Mouse (Mus musculus): ENCODE data around the gene Rpl15. TPM values are rescaled to one million over a fixed set of nuclear protein-coding genes. Genes with fewer than 3 reads are reported as not detected.
A peak's percentile ranks its signal among the peaks of the same experiment; 100 is the strongest.
"Not testable (repeated sequence)": the region's sequence is repeated elsewhere in the genome, so short reads cannot be mapped to it uniquely, and the experiment has no call there.

Rpl15 gene
- total RNA-seq (2021) = 100 to 1,000 TPM; 585 to 608 TPM

GRCm38 (mm10) chr14:18270529-18271441 lies at the start of gene Rpl15, which contains the start of gene Nkiras1:
Gene Rpl15, minus strand, starts transcription at chr14:18271391.
Gene Nkiras1, plus strand, starts transcription at chr14:18271136.
- peak; percentile 99 to 100 for DNase-seq (ENCODE audit: extremely low spot score in 1 of 2, low spot score in 2 of 2)
- intact Hi-C loops (cut with DNase I) = loop anchor here (5.0 kb wide), 1 partner anchor 58 kb away; no protein-coding TSS in a partner anchor

GRCm38 (mm10) chr14:18317457-18318411 lies 46.5 kb upstream of the Rpl15 start:
- intact Hi-C loops (cut with DNase I) = no loop called here
- DNase-seq (ENCODE audit: extremely low spot score in 1 of 2, low spot score in 2 of 2) = no peak

- intact Hi-C loops (cut with DNase I) = no loop called here
- no peak for DNase-seq (ENCODE audit: extremely low spot score in 1 of 2, low spot score in 2 of 2)
Measured at GRCm38 (mm10) chr14:18304165-18304564, 33.0 kb upstream of the Rpl15 start.

- peak; percentile 64 to 66 for DNase-seq (ENCODE audit: extremely low spot score in 1 of 2, low spot score in 2 of 2)
- intact Hi-C loops (cut with DNase I) = no loop called here
Measured at GRCm38 (mm10) chr14:18303262-18303661, 32.1 kb upstream of the Rpl15 start.

- no peak for DNase-seq (ENCODE audit: extremely low spot score in 1 of 2, low spot score in 2 of 2)
- intact Hi-C loops (cut with DNase I) = no loop called here
Measured at GRCm38 (mm10) chr14:18302750-18303149, 31.6 kb upstream of the Rpl15 start.

- intact Hi-C loops (cut with DNase I) = no loop called here
- DNase-seq (ENCODE audit: extremely low spot score in 1 of 2, low spot score in 2 of 2) = no peak
Measured at GRCm38 (mm10) chr14:18301591-18301990, 30.4 kb upstream of the Rpl15 start.

GRCm38 (mm10) chr14:18300676-18301075 lies 29.5 kb upstream of the Rpl15 start:
- intact Hi-C loops (cut with DNase I) = no loop called here
- no peak for DNase-seq (ENCODE audit: extremely low spot score in 1 of 2, low spot score in 2 of 2)

GRCm38 (mm10) chr14:18298874-18299273 lies 27.7 kb upstream of the Rpl15 start:
- intact Hi-C loops (cut with DNase I) = no loop called here
- no peak for DNase-seq (ENCODE audit: extremely low spot score in 1 of 2, low spot score in 2 of 2)

- DNase-seq (ENCODE audit: extremely low spot score in 1 of 2, low spot score in 2 of 2) = no peak
- intact Hi-C loops (cut with DNase I) = no loop called here
Measured at GRCm38 (mm10) chr14:18297441-18297840, 26.2 kb upstream of the Rpl15 start.

GRCm38 (mm10) chr14:18292578-18292977 lies 21.4 kb upstream of the Rpl15 start:
- DNase-seq (ENCODE audit: extremely low spot score in 1 of 2, low spot score in 2 of 2) = no peak
- intact Hi-C loops (cut with DNase I) = no loop called here

- DNase-seq (ENCODE audit: extremely low spot score in 1 of 2, low spot score in 2 of 2) = no peak
- intact Hi-C loops (cut with DNase I) = no loop called here
Measured at GRCm38 (mm10) chr14:18292111-18292510, 20.9 kb upstream of the Rpl15 start.

GRCm38 (mm10) chr14:18287391-18287790 lies 16.2 kb upstream of the Rpl15 start:
- no peak for DNase-seq (ENCODE audit: extremely low spot score in 1 of 2, low spot score in 2 of 2)
- intact Hi-C loops (cut with DNase I) = no loop called here

- intact Hi-C loops (cut with DNase I) = no loop called here
- no peak for DNase-seq (ENCODE audit: extremely low spot score in 1 of 2, low spot score in 2 of 2)
Measured at GRCm38 (mm10) chr14:18286441-18286840, 15.2 kb upstream of the Rpl15 start.

- DNase-seq (ENCODE audit: extremely low spot score in 1 of 2, low spot score in 2 of 2) = no peak
- intact Hi-C loops (cut with DNase I) = no loop called here
Measured at GRCm38 (mm10) chr14:18285476-18285875, 14.3 kb upstream of the Rpl15 start.

GRCm38 (mm10) chr14:18284581-18284980 lies 13.4 kb upstream of the Rpl15 start:
- intact Hi-C loops (cut with DNase I) = no loop called here
- DNase-seq (ENCODE audit: extremely low spot score in 1 of 2, low spot score in 2 of 2) = no peak

- intact Hi-C loops (cut with DNase I) = no loop called here
- no peak for DNase-seq (ENCODE audit: extremely low spot score in 1 of 2, low spot score in 2 of 2)
Measured at GRCm38 (mm10) chr14:18280375-18280774, 9.2 kb upstream of the Rpl15 start.

- DNase-seq (ENCODE audit: extremely low spot score in 1 of 2, low spot score in 2 of 2) = no peak
- intact Hi-C loops (cut with DNase I) = loop anchor here (5.0 kb wide), 1 partner anchor 62 kb away; no protein-coding TSS in a partner anchor
Measured at GRCm38 (mm10) chr14:18274526-18274925, 3.3 kb upstream of the Rpl15 start.

GRCm38 (mm10) chr14:18271666-18272065 lies 475 bp upstream of the Rpl15 start:
- DNase-seq (ENCODE audit: extremely low spot score in 1 of 2, low spot score in 2 of 2) = no peak
- intact Hi-C loops (cut with DNase I) = loop anchor here (5.0 kb wide), 1 partner anchor 59 kb away; no protein-coding TSS in a partner anchor

GRCm38 (mm10) chr14:18269947-18270528 lies 1.2 kb downstream of the Rpl15 start:
- intact Hi-C loops (cut with DNase I) = loop anchor here (5.0 kb wide), 1 partner anchor 58 kb away; no protein-coding TSS in a partner anchor
- not testable (repeated sequence) for DNase-seq (ENCODE audit: extremely low spot score in 1 of 2, low spot score in 2 of 2)
